Mouse (Mus musculus): ENCODE results near the gene Selenop. TPM values are rescaled to one million over a fixed set of nuclear protein-coding genes. Genes with fewer than 3 reads are reported as not detected.

The Selenop gene
- polyA plus RNA-seq, 1 experiment from 2014 or later: 75.1 TPM

DNA sequence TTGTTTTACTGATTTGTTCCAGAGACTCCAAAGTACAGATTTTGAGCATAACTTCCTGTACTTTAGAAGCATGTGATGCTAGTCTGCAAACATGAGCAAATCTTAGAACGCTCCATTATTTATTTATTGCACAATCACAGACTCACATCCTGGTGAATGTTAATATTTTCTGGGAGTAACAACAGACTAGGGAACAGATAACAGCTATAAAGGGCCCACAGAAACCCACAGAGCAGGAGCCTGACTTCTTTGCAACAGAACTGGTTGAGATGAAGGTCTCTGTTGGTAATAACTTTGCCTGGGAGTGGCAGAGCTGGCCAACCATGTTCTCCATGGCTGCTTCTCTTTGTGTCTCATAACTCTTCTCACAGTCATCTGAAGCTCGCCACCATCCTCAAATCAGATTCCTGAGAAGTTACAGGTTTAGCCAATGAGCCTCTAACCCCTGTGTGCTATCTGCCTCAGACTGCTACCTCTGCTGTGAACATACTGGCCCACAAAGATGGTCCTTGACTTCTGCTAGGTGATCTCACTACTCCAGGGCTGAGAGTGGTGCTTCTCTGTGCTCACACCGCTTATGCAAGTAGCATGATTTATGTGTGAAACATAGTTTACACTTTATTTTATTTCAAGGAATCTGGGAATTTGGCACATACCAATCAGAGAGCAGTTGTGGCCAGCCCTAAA is 17.2 kb upstream of the Selenop start:
- Histone ChIP-seq H3K36me3 (no peaks in the 10 kb centered on the region), H3K4me1 (replicated peaks) (no peaks in the 10 kb centered on the region), H3K4me3 (no peak overlapping the region), H3K9me3 (no peaks in the 10 kb centered on the region), H3K27ac (no peak overlapping the region), H3K27me3 (ENCODE audit: insufficient read depth, poor library complexity, severe bottlenecking) (no peaks in the 10 kb centered on the region)
- DNase-seq (ENCODE audit: low spot score): no peak
- 92% methylated on average over 3 of the region's 3 CpGs for WGBS

DNA sequence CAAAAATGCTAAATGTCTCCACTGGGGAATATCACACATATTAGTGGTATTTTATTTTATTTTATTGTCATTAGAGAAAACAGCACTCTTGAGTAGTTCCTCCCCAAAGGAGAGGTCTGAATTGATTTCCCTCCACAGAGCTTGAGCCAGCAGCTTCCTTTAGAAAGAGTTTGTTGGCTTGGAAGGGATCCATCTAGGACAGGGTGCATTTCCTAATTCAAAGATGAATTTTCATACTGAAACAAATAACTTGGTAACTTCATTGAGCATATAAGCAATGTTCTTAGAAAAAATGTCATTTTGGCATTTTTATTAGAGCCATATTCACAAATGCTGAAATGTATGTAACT is 16.7 kb upstream of the Selenop start:
- Histone ChIP-seq H3K4me1 (replicated peaks) (no peaks in the 10 kb centered on the region), H3K27me3 (ENCODE audit: insufficient read depth, poor library complexity, severe bottlenecking) (no peaks in the 10 kb centered on the region), H3K4me3 (no peak overlapping the region), H3K27ac (no peak overlapping the region), H3K9me3 (no peaks in the 10 kb centered on the region), H3K36me3 (no peaks in the 10 kb centered on the region)
- no peak for DNase-seq (ENCODE audit: low spot score)

DNA sequence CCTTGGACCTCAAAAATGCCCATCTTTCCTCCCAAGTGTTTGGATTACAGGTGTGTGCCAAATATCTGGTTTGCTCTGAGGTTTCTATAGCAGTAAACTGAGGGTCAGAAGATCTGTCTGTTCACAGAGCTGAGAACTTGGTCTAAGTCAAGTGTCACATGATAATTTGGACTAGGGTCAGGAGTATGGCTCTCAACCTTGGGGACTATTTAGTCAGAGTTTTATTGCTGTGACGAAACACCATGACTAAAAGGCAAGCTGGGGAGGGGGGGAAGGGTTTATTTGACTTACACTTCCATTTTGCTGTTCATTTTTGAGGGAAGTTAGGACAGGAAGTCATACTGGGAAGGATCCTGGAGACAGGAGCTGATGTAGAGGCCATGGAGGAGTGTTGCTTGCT is 9.3 kb upstream of the Selenop start:
- Histone ChIP-seq H3K27me3 (ENCODE audit: insufficient read depth, poor library complexity, severe bottlenecking) (no peaks in the 10 kb centered on the region), H3K9me3 (no peaks in the 10 kb centered on the region), H3K4me1 (replicated peaks) (no peaks in the 10 kb centered on the region), H3K4me3 (no peak overlapping the region), H3K27ac (no peak overlapping the region), H3K36me3 (no peaks in the 10 kb centered on the region)
- 94% methylated on average over 1 of the region's 1 CpGs for WGBS
- no peak for DNase-seq (ENCODE audit: low spot score)

DNA sequence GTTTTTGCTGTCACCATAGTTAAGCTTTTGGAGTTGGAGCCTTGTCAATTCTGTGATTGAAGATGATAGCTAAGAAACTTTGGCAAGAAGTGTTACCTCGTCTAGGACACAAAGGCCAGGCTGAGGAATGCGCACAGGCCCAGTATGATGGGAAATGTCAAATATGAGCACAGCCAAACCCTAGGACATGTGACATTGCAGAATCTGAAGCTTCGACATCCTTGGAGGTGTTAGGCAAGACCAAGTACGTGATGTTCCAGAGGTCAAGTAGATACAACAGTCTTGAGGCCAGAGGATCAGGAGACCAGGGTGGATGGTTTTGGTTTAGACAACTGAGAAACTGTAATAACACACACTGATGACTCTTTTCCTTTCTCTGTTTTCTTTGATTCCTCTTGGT is 8.0 kb upstream of the Selenop start:
- H3K27ac ChIP-seq: no peak overlapping the region
- no peak overlapping the region for H3K4me3 ChIP-seq
- no peaks in the 10 kb centered on the region for H3K9me3 ChIP-seq
- H3K4me1 ChIP-seq (replicated peaks): no peaks in the 10 kb centered on the region
- no peaks in the 10 kb centered on the region for H3K36me3 ChIP-seq
- WGBS: 92% methylated on average over 4 of the region's 4 CpGs
- H3K27me3 ChIP-seq (ENCODE audit: insufficient read depth, poor library complexity, severe bottlenecking): no peaks in the 10 kb centered on the region
- DNase-seq (ENCODE audit: low spot score): no peak

DNA sequence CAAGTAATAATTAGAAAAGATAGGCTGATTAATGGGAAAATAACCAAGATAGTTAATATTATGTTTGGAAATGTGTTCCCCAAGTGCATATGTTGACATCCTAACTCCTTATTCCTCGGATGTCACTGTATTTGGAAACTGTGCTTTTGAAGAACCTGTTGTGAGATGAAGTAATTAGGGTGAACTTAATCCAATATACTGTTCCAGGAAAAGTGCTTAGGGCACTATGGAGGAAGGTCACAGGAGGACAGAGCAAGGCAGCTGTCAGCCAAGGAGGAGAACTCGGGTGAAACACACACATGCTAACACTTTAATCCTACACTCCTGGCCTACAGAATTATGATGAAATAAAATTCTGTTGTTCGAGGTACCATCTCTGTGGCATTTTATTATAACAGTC is 5.5 kb upstream of the Selenop start:
- WGBS: 84% methylated on average over 3 of the region's 3 CpGs
- H3K9me3 ChIP-seq: no peaks in the 10 kb centered on the region
- DNase-seq (ENCODE audit: low spot score): no peak
- no peak overlapping the region for H3K27ac ChIP-seq
- H3K36me3 ChIP-seq: no peaks in the 10 kb centered on the region
- no peaks in the 10 kb centered on the region for H3K4me1 ChIP-seq (replicated peaks)
- no peaks in the 10 kb centered on the region for H3K27me3 ChIP-seq (ENCODE audit: insufficient read depth, poor library complexity, severe bottlenecking)
- H3K4me3 ChIP-seq: no peak overlapping the region

DNA sequence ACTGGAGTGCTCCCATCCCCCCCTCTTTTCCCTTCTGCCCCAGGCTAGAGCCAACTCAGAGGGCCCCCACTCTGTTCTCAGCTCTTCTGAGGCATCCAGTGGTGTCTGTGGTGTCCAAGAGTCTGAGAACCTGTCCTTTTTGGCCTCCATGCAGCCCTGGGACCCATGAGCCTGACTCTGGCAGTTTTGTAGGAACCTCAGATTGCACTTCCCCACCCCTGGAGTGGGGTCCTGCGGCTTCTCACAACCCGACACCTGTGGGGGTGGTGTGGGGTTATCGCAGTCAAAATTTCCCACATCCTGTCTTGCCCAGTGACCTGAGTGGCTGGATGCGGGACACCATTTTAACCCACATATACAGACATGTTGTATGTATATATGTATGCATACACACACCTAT is 4.1 kb upstream of the Selenop start:
- Histone ChIP-seq H3K4me1 (replicated peaks) (peaks cover under 1% of the 10 kb centered on the region; the same call in 1 of the 2 replicates), H3K27ac (no peak overlapping the region), H3K9me3 (no peaks in the 10 kb centered on the region), H3K4me3 (no peak overlapping the region), H3K36me3 (no peaks in the 10 kb centered on the region), H3K27me3 (ENCODE audit: insufficient read depth, poor library complexity, severe bottlenecking) (no peaks in the 10 kb centered on the region)
- DNase-seq (ENCODE audit: low spot score): no peak
- WGBS: 92% methylated on average over 4 of the region's 4 CpGs

DNA sequence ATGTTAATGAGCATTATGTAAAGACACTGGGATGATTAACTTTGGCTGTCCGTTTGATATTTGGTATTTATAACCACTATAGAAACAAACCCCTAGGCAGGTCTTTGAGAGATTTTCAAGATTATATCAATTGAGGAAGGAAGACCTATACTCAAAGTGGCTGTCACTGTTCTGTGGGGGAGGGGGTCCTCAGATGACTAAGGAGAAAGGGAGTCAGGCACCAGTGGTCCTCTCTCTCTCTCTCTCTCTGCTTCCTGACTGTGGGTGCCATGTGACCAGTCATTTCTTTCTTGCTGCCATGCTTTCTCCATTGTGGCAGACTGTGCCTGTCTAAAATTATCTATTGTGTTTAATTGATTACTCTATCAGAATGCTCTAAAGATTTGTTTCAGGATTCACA is 3.5 kb upstream of the Selenop start:
- H3K27ac ChIP-seq: no peak overlapping the region
- H3K4me3 ChIP-seq: no peak overlapping the region
- no peaks in the 10 kb centered on the region for H3K9me3 ChIP-seq
- no peaks in the 10 kb centered on the region for H3K27me3 ChIP-seq (ENCODE audit: insufficient read depth, poor library complexity, severe bottlenecking)
- 86% methylated on average over 1 of the region's 1 CpGs for WGBS
- no peak for DNase-seq (ENCODE audit: low spot score)
- no peaks in the 10 kb centered on the region for H3K36me3 ChIP-seq
- peaks cover 6% of the 10 kb centered on the region; the same call in 1 of the 2 replicates for H3K4me1 ChIP-seq (replicated peaks)

DNA sequence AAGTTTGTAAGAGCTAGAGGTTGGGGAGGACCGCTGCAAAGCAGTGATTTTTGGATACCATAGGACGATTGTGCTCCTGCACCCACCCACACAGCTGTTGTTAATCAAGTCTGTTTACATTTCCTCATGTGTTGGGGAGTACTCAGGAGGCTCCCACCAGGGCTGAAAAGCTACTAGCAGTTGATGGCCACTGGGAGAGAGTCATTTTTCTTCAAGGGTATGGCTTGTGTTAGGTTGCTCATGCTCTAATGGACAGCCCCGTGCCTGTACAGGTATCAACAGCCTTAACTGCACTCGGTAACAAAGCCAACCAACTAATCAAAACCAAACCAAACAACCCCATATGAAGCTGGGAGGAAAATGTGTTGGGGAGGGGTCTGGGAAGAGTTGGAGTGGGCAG is 1.1 kb downstream of the Selenop start:
- Histone ChIP-seq H3K27ac (peak overlapping the region; percentile 93), H3K4me1 (replicated peaks) (peaks cover 21% of the 10 kb centered on the region; the same call in 1 of the 2 replicates)
- peak; percentile 15 for DNase-seq (ENCODE audit: low spot score)

DNA sequence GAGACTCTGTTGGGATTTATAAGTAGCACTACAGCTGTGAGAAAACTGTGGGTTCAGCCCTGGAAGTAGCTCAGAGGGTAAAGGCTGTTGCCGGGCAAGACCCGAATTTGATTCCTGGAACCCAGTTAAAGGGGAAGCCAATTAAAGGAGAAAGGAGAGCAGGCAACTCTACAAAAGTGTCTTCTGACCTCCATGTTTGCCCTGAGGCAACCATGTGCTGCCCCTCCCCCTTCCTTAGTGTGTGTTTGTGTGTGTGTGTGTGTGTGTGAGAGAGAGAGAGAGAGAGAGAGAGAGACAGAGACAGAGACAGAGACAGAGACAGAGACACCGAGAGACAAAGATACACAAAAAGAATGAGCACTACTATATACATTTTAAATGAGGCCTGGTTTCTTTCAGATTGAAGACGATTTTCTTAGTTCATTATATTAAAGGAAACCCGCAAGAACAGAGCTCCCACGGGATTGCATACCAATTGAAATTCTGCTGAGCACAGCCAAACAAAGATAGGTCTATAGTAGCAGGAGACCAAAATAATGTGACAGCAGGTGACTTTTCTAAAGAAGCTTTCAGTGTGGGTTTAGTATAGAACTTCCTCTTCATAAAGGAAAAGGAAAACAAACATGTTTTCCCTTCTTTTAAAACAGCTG is 1.8 kb downstream of the Selenop start:
- WGBS: 18% methylated on average over 6 of the region's 6 CpGs
- H3K36me3 ChIP-seq: no peaks in the 10 kb centered on the region
- DNase-seq (ENCODE audit: low spot score): peak; percentile 46
- H3K27me3 ChIP-seq (ENCODE audit: insufficient read depth, poor library complexity, severe bottlenecking): no peaks in the 10 kb centered on the region
- H3K27ac ChIP-seq: peak overlapping the region; percentile 93
- H3K4me3 ChIP-seq: peak overlapping the region; percentile 49
- peaks cover 21% of the 10 kb centered on the region; the same call in 1 of the 2 replicates for H3K4me1 ChIP-seq (replicated peaks)
- H3K9me3 ChIP-seq: no peaks in the 10 kb centered on the region

More for the DNA sequence above, 1.1 kb downstream of the Selenop start:
- Histone ChIP-seq H3K4me3 (no peak overlapping the region), H3K36me3 (no peaks in the 10 kb centered on the region), H3K9me3 (no peaks in the 10 kb centered on the region), H3K27me3 (ENCODE audit: insufficient read depth, poor library complexity, severe bottlenecking) (no peaks in the 10 kb centered on the region)
- WGBS: 68% methylated on average over 4 of the region's 4 CpGs

DNA sequence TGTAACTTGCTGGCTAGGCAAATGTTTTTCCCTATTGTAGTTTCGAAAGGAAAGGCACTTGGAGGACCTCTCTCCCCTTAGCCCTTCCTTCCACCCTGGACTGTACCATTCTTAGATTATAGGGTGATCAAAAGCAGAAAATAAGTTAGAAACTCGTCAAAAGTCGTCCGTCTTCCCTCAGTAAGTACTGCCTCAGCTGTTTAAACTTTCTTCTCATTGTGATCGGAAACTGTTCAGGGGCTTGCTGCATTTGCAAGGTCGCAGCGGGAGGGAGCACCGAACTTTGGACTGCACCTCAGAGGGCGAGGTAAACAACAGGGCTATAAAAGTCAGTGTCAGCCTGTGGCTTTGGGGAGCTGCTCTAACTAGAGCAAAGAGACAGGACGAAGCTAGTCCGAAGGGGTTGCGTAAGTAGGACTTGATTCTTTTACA is 2.3 kb downstream of the Selenop start:
- WGBS: 2% methylated on average over 12 of the region's 12 CpGs
- Histone ChIP-seq H3K9me3 (no peaks in the 10 kb centered on the region), H3K27ac (peak overlapping the region; percentile 93), H3K4me3 (peak overlapping the region; percentile 49), H3K36me3 (no peaks in the 10 kb centered on the region), H3K27me3 (ENCODE audit: insufficient read depth, poor library complexity, severe bottlenecking) (no peaks in the 10 kb centered on the region), H3K4me1 (replicated peaks) (peaks cover 21% of the 10 kb centered on the region; the same call in 1 of the 2 replicates)
- DNase-seq (ENCODE audit: low spot score): peak; percentile 71

DNA sequence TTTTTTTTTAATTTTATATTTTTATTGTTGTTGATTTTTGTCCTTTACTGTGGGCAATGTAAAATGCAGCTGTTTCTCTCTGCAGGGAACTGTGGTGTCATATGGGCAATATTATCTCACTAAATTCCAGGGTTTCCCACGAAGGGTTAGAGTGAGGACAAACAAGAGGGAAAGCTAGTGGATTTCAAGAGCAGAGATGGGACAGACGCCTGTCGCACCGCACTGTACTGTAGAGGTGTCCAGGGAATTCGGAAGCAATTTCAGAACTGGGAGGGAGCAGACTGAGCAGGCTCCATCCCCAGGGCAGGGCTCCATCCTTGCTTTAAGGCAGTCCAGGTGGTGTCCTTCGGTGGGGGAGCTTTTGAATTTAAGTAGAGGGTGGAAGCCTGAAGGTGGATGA is 2.9 kb downstream of the Selenop start:
- WGBS: 40% methylated on average over 6 of the region's 6 CpGs
- H3K27me3 ChIP-seq (ENCODE audit: insufficient read depth, poor library complexity, severe bottlenecking): no peaks in the 10 kb centered on the region
- no peak for DNase-seq (ENCODE audit: low spot score)
- peak overlapping the region; percentile 93 for H3K27ac ChIP-seq
- H3K4me3 ChIP-seq: peak overlapping the region; percentile 49
- H3K9me3 ChIP-seq: no peaks in the 10 kb centered on the region
- no peaks in the 10 kb centered on the region for H3K36me3 ChIP-seq
- peaks cover 21% of the 10 kb centered on the region; the same call in 1 of the 2 replicates for H3K4me1 ChIP-seq (replicated peaks)

DNA sequence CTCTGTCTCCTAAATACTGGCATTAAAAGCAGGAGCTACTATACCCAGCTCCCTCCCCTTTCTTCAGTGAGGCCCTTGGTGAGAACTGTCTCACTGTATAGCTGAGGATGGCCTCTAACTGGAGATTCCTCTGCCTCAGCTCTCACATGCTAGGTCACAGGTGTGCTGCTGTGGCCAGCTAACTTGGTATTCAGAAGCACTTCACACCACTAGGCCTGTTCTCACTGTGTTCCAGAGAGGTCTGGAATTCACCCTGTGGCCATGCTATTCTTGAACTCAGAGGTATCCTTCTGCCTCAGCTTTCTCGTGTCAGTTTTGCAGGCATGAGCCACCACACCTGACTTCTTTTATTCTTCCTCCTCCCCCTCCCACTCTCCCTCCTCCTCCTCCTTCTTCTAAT is 4.8 kb downstream of the Selenop start:
- no peak for DNase-seq (ENCODE audit: low spot score)
- WGBS: 80% methylated on average over 1 of the region's 1 CpGs
- H3K27me3 ChIP-seq (ENCODE audit: insufficient read depth, poor library complexity, severe bottlenecking): no peaks in the 10 kb centered on the region
- no peaks in the 10 kb centered on the region for H3K9me3 ChIP-seq
- H3K27ac ChIP-seq: no peak overlapping the region
- no peak overlapping the region for H3K4me3 ChIP-seq
- peaks cover 21% of the 10 kb centered on the region; the same call in 1 of the 2 replicates for H3K4me1 ChIP-seq (replicated peaks)
- 0 out of 2 replicates have a peak, but pooled peaks cover 4% of the 10 kb centered on the region for H3K36me3 ChIP-seq

DNA sequence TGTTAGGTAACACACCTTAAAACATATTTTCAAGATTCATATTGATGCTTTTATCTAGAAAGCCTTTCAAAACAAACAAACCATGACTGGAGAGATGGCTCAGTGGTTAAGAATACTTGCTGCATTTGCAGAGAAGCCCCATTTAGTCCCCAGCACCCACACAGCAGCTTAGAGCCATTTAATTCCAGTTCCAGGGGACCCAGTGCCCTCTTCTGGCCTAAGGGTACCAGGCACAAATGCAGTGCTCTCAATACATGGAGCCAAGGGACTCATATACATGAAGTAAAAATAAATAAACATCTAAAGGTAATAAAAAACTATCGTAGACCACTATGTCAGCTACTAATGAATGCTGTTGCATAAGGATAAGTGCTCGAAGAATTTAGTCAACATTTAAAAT is 9.0 kb downstream of the Selenop start:
- Histone ChIP-seq H3K4me3 (no peak overlapping the region), H3K36me3 (peaks cover 9% of the 10 kb centered on the region; the same call in 1 of the 2 replicates), H3K9me3 (no peaks in the 10 kb centered on the region), H3K27me3 (ENCODE audit: insufficient read depth, poor library complexity, severe bottlenecking) (no peaks in the 10 kb centered on the region), H3K27ac (no peak overlapping the region), H3K4me1 (replicated peaks) (no peaks in the 10 kb centered on the region)
- DNase-seq (ENCODE audit: low spot score): no peak
- WGBS: 98% methylated on average over 2 of the region's 2 CpGs

Measured in hindbrain, embryonic 10.5 days (tissue).